Mouse (Mus musculus) adrenal gland, adult 18-20 months (tissue): Measurements from ENCODE around the gene Pfn2. TPM values are rescaled to one million over a fixed set of nuclear protein-coding genes. Genes with fewer than 3 reads are reported as not detected.
"Not testable (repeated sequence)": the region's sequence is repeated elsewhere in the genome, so short reads cannot be mapped to it uniquely, and the experiment has no call there.

ENCODE experiments used
- DNase-seq, 2 experiments: peaks; one replicate each; pipeline ENCODE4 v3.0.0; 2021 to 2022; ENCODE audit warnings: low spot score in 2 of 2
- long read RNA-seq, 2 experiments: library from polyadenylated mRNA; stranded (forward); transcript quantifications; one replicate each; pipeline ENCODE4 v2.0.0; 2021
- total RNA-seq, 2 experiments: library from RNA; stranded (reverse); gene quantifications; 1 replicate in 1 of 2; 2 replicates in 1 of 2; pipeline ENCODE4 v1.2.3; 2021

Gene Pfn2
- 10 to 100 TPM; 34.1 to 45.3 TPM for total RNA-seq
- long read RNA-seq, experiment 1, transcript Pfn2-201 (3 exons, 2,342 nt): major isoform, 25 of 26 reads
- long read RNA-seq, experiment 1, partial matches to known transcripts: 0 of 26 reads
- long read RNA-seq, experiment 1, other reads (novel, unspliced or antisense): 0 of 26 reads
- long read RNA-seq, experiment 2, transcript Pfn2-201 (3 exons, 2,342 nt): major isoform, 163 of 186 reads
- long read RNA-seq, experiment 2, transcript Pfn2-202 (3 exons, 1,879 nt): minor isoform, 10 of 186 reads
- long read RNA-seq, experiment 2, partial matches to known transcripts: 0 of 186 reads
- long read RNA-seq, experiment 2, other reads (novel, unspliced or antisense): 12 of 186 reads

- DNase-seq: peak; percentile 60 to 65
Observed at GRCm38 (mm10) chr3:57847760-57848185, at the start of gene Pfn2. TSS of gene Pfn2 (minus strand) at chr3:57848079.

- DNase-seq: no peak
Observed at GRCm38 (mm10) chr3:57882945-57883344, 35.1 kb upstream of the Pfn2 start.

- peak; percentile 63 to 65 for DNase-seq
Observed at GRCm38 (mm10) chr3:57846912-57847759, 743 bp downstream of the Pfn2 start.

- DNase-seq: no peak
Observed at GRCm38 (mm10) chr3:57846662-57846911, 1.3 kb downstream of the Pfn2 start.

GRCm38 (mm10) chr3:57845786-57846661 lies 1.9 kb downstream of the Pfn2 start:
- no peak for DNase-seq

- DNase-seq: no peak
Observed at GRCm38 (mm10) chr3:57843775-57844174, 4.1 kb downstream of the Pfn2 start.

- no peak for DNase-seq
Observed at GRCm38 (mm10) chr3:57836911-57837310, 11.0 kb downstream of the Pfn2 start.

GRCm38 (mm10) chr3:57833585-57833984 lies 14.3 kb downstream of the Pfn2 start:
- no peak for DNase-seq

GRCm38 (mm10) chr3:57825866-57826265 lies 22.0 kb downstream of the Pfn2 start:
- no peak for DNase-seq

- no peak for DNase-seq
Observed at GRCm38 (mm10) chr3:57815447-57815846, 32.4 kb downstream of the Pfn2 start.

- not testable (repeated sequence) for DNase-seq
Observed at GRCm38 (mm10) chr3:57795071-57795470, 52.8 kb downstream of the Pfn2 start.

Other genes starting within 250 kb of the Pfn2 start
- gene Commd2, start 196.4 kb downstream of the Pfn2 start, total RNA-seq: 10 to 100 TPM; 25.9 to 28.5 TPM
- gene Ankub1, start 155.3 kb downstream of the Pfn2 start, total RNA-seq: not detected
- gene Rnf13, start 112.0 kb downstream of the Pfn2 start, total RNA-seq: 100 to 1,000 TPM in 1 of 2 experiments, 10 to 100 TPM in 1; 91.7 to 108 TPM